Mouse (Mus musculus) liver, embryonic 14.5 days (tissue): ENCODE measurements around the gene Gm47995. TPM values are rescaled to one million over a fixed set of nuclear protein-coding genes. Genes with fewer than 3 reads are reported as not detected.
"Not testable (repeated sequence)": the region's sequence is repeated elsewhere in the genome, so short reads cannot be mapped to it uniquely, and the experiment has no call there.

Experiments
- ATAC-seq: fragments of 200-750 bp; cut with Nextera tagmentation; 2 replicates; pipeline ENCODE4 v1.8.0; 2017; ENCODE audit warnings: moderate number of reproducible peaks, mild to moderate bottlenecking, moderate library complexity; ENCODE audit not compliant: insufficient read depth
- DNase-seq, 3 experiments: peaks; one replicate each; pipeline ENCODE4 v3.0.0-alpha.2; 2012 to 2013; ENCODE audit warnings: low read depth in 3 of 3, low spot score in 3 of 3
- H3K27ac ChIP-seq: fragments of 300-500 bp; sonication (generic); 2 replicates; pipeline ENCODE4 v1.5.1; 2014; ENCODE audit warnings: moderate library complexity, mild to moderate bottlenecking, control low read depth, inconsistent platforms
- H3K27me3 ChIP-seq: fragments of 300-500 bp; sonication (generic); 2 replicates; pipeline ENCODE4 v1.6.1; 2014; ENCODE audit warnings: mild to moderate bottlenecking, low read length, moderate library complexity; ENCODE audit not compliant: control insufficient read depth, insufficient read depth
- H3K36me3 ChIP-seq: fragments of 300-500 bp; sonication (generic); replicated peaks from 2 replicates; pipeline ENCODE4 v1.6.1; 2014; ENCODE audit warnings: low read depth; ENCODE audit not compliant: control insufficient read depth, insufficient read depth
- H3K4me1 ChIP-seq, 2 experiments: fragments of 200-500 bp in 1 of 2; fragments of 300-500 bp in 1 of 2; sonication (generic) in 1 of 2; replicated peaks; 2 replicates each; pipeline ENCODE4 v1.6.1; 2012 to 2014; ENCODE audit warnings: antibody characterized with exemption in 1 of 2, inconsistent platforms in 1 of 2, low read length in 1 of 2; ENCODE audit not compliant: control insufficient read depth in 2 of 2, insufficient read depth in 2 of 2
- H3K4me2 ChIP-seq: fragments of 300-500 bp; sonication (generic); 2 replicates; pipeline ENCODE4 v1.6.1; 2014; ENCODE audit warnings: low read depth, mild to moderate bottlenecking, control low read depth, moderate library complexity
- H3K4me3 ChIP-seq, 2 experiments: fragments of 200-500 bp in 1 of 2; fragments of 300-500 bp in 1 of 2; sonication (generic) in 1 of 2; 2 replicates each; pipeline ENCODE4 v1.5.1; 2012 to 2014; ENCODE audit warnings: low read depth in 2 of 2, low read length in 2 of 2, mild to moderate bottlenecking in 2 of 2, control low read depth in 1 of 2, inconsistent platforms in 1 of 2, moderate library complexity in 1 of 2; ENCODE audit not compliant: insufficient read depth in 1 of 2
- H3K9ac ChIP-seq: fragments of 300-500 bp; sonication (generic); replicated peaks from 2 replicates; pipeline ENCODE4 v1.6.1; 2014; ENCODE audit warnings: mild to moderate bottlenecking, control low read depth, moderate library complexity
- H3K9me3 ChIP-seq: fragments of 300-500 bp; sonication (generic); 2 replicates; pipeline ENCODE4 v1.6.1; 2016; ENCODE audit warnings: low read length, mixed read lengths; ENCODE audit not compliant: control insufficient read depth
- CTCF ChIP-seq: IDR thresholded peaks from 2 replicates; pipeline ENCODE4 v1.5.1; 2016; ENCODE audit warnings: antibody characterized with exemption, low read depth, control low read depth
- EP300 ChIP-seq: IDR thresholded peaks from 2 replicates; pipeline ENCODE4 v1.6.1; 2016; ENCODE audit warnings: antibody characterized with exemption, low read depth
- WGBS: fragments of 180-500 bp; shearing (Covaris S2); extraction: QIAGEN DNeasy Blood & Tissue Kit; methylation state at CpG from one replicate; pipeline ENCODE4 v1.1.7; 2014; ENCODE audit not compliant: insufficient replicate concordance; 5-methylcytosine and 5-hydroxymethylcytosine counted together
- polyA plus RNA-seq, 2 experiments: library from polyadenylated mRNA; depleted of rRNA in 1 of 2; stranded (reverse) in 1 of 2; unstranded in 1 of 2; fragments of >200 nt; fragmentation: Nextera tagmentation in 1 of 2; extraction: Ambion mirVana in 1 of 2; gene quantifications; 2 replicates each; pipeline versions ENCODE4 v1.2.1 to v1.2.3; 2012 to 2014

Gm47995 gene
- 0.88 and 1.1 TPM in 2 replicates for polyA plus RNA-seq (2012; rRNA removed)
- 0.71 and 0.76 TPM in 2 replicates for polyA plus RNA-seq (2014; fragmentation: Nextera tagmentation; extraction: Ambion mirVana)

- H3K4me1 ChIP-seq, H3K4me2 ChIP-seq, H3K9ac ChIP-seq, H3K9me3 ChIP-seq, H3K36me3 ChIP-seq, H3K27me3 ChIP-seq, H3K4me3 ChIP-seq, H3K27ac ChIP-seq: not testable (repeated sequence)
- DNase-seq (peak in 1 of 3 experiments; percentile 76), ATAC-seq (peak; percentile 60; the same call in 1 of the 2 replicates)
- WGBS: 15% methylated on average over 2 of the region's 4 CpGs
These were observed at the start of gene Gm47995 for GRCm38 (mm10) chr1:151198120-151198519. Gene Gm47995 (plus strand): TSS chr1:151198448.

- H3K27ac ChIP-seq: no peak overlapping the region
- no peak overlapping the region for H3K4me2 ChIP-seq
- 73% methylated on average over 7 of the region's 7 CpGs for WGBS
- H3K27me3 ChIP-seq: no peaks in the 10 kb centered on the region
- H3K4me3 ChIP-seq: no peak overlapping the region
- TF ChIP-seq CTCF: no peak
- no peak for TF ChIP-seq EP300
- no peak overlapping the region for H3K9ac ChIP-seq
- H3K36me3 ChIP-seq: no peaks in the 10 kb centered on the region
- DNase-seq (no peak), ATAC-seq (no peak)
- H3K4me1 ChIP-seq: peaks cover 0 to 2% of the 10 kb centered on the region in 2 experiments; a peak in 1 of 4 replicates
- H3K9me3 ChIP-seq: no peaks in the 10 kb centered on the region
These were observed 48.0 kb upstream of the Gm47995 start for GRCm38 (mm10) chr1:151150211-151150610.

- H3K27me3 ChIP-seq: no peaks in the 10 kb centered on the region
- H3K4me3 ChIP-seq: no peak overlapping the region
- no peaks in the 10 kb centered on the region for H3K36me3 ChIP-seq
- no peaks in the 10 kb centered on the region for H3K9me3 ChIP-seq
- DNase-seq (no peak), ATAC-seq (no peak)
- peaks cover 0 to 3% of the 10 kb centered on the region in 2 experiments; a peak in 1 of 4 replicates for H3K4me1 ChIP-seq
- no peak overlapping the region for H3K27ac ChIP-seq
- TF ChIP-seq EP300: no peak
- TF ChIP-seq CTCF: no peak
- H3K9ac ChIP-seq: no peak overlapping the region
- 50% methylated on average over 2 of the region's 2 CpGs for WGBS
- no peak overlapping the region for H3K4me2 ChIP-seq
These were observed 47.2 kb upstream of the Gm47995 start for GRCm38 (mm10) chr1:151151089-151151488.

DNA sequence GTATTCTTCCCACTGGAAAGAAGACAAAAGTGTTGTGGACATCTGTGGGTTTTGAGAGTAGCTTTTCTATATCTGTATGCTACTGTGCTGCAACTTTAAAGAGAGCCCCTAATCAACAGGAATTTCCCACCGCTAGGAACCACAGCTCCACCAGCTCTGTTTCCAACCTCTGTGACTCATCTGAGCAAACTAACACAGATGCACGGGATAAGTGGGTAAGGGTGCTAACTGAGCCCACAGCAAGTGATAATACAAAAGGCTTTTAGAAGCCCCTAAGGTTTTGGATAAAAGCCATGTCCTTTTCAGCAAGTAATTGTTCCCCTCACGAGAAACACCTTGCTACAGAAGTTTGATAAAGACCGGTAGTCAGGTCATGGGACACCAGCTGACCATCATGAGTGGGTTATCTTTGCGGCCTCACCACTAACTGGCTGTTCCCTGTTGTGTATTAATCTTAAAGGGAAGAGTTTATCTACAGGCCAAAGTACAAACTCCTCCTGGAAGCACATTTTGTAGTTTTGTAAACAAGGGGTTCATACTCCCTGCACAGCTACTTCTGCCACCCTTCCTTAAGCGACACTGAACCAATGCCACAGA is 45.1 kb upstream of the Gm47995 start:
- WGBS: 61% methylated on average over 6 of the region's 6 CpGs
- H3K9ac ChIP-seq: no peak overlapping the region
- ATAC-seq: no peak

GRCm38 (mm10) chr1:151154131-151154530 is 44.1 kb upstream of the Gm47995 start:
- not testable (repeated sequence) for H3K27ac ChIP-seq, DNase-seq, H3K9me3 ChIP-seq, H3K36me3 ChIP-seq, H3K9ac ChIP-seq, H3K4me2 ChIP-seq, H3K4me3 ChIP-seq, H3K27me3 ChIP-seq, ATAC-seq
- peaks cover 0 to 13% of the 10 kb centered on the region in 2 experiments; a peak in 3 of 4 replicates for H3K4me1 ChIP-seq
- 77% methylated on average over 9 of the region's 9 CpGs for WGBS

More for the DNA sequence above, 45.1 kb upstream of the Gm47995 start:
- Histone ChIP-seq H3K4me3 (no peak overlapping the region), H3K9me3 (no peaks in the 10 kb centered on the region), H3K27ac (no peak overlapping the region), H3K36me3 (no peaks in the 10 kb centered on the region), H3K27me3 (no peaks in the 10 kb centered on the region), H3K4me2 (no peak overlapping the region), H3K4me1 (peaks cover 0 to 13% of the 10 kb centered on the region in 2 experiments; a peak in 3 of 4 replicates)
- DNase-seq: no peak
- TF ChIP-seq CTCF (no peak), EP300 (no peak)
